Mouse (Mus musculus) spleen, adult 18-20 months (tissue): ENCODE measurements at regions not wholly inside any gene's neighbourhood (a gene's known extent, or its start where the extent isn't known, plus 50 kb on each side); places are given as distances from the start of the nearest gene placed in this dataset.

Source experiments
- DNase-seq, 2 experiments: peaks; one replicate each; pipeline ENCODE4 v3.0.0; 2022; ENCODE audit warnings: mixed read lengths in 2 of 2

DNA sequence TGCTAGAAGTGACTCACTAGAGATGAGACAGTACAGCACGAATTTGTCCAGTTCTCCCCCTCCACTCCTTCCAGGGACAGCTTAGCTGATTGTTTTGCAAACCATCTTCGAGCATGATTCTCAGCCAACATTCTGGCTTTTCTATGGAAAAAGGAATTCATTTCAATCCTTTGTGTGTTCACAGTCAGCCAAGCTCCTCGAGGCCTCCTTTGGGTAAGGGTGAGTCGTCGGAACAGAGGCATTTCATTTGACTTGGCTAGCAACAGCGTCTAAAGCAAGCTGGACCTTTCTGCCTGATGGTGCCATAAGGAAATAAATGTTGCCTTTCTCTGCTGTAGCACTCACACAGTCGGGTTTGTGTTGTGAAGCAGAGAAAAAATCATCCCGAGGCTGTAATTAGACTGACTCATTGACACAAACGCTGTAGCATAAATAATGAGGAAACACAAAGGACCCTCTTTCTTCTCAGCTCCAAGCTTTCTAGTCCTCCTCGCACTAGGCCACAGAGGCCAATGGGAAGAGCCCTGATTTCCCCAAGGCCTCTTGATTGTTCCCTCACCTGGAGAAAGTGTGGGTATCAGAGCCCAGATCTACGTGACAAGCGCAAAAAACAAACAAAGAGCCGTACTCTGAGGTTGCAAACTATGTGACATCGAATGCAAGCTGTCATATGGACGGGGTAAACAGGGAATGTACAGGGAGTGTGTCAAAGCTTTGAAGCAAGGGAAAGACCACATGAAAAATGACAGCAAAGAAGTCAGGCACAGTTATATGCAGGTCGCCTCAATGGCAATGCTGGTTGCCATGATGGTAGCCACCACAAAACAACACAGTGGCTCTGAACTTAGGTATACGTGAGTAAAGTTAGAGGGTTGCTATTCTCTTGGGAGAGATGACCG lies 232.3 kb downstream of the Rnd3 start:
- DNase-seq, result no peak

GRCm38 (mm10) chr2:50915149-50915548 lies 233.8 kb downstream of the Rnd3 start:
- DNase-seq, result no peak

DNA sequence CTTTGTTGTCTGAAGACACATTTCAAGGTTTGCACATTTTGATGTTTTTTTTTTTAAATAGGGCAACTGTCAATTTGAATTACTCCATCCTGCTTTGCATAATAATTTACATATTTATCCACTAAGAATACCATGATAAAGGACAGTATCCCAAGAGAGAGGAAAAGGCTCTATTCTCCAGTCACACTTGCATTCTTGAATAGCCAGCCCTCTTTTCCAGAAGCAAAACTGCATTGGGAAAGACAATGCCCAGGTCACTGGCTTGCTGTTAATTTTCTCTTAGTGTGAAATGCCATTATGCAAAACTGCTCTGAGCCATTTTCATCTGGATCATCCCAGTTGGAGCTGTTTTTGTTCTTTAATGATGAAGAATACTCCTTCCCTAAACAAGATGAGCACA lies 234.7 kb downstream of the Rnd3 start:
- DNase-seq, result no peak

DNA sequence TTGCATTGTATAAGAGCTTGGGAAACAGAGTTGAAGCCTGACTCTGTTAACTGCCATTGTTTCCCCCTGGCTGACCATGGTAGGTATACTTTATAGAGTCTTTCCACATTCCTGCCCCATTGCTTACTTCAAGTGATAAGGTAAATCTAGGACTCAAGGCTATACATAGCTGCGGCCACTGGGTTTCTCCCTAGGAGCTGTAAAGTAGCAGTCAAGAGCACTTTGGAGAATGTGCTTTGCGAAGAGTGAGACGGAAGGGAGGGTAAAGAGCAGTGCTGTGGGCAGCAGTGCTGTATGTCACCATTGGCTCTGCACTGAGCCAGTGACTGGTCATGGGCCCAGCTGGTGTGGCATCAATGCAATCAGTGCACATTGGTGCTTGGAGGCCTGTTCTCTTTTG lies 240.1 kb downstream of the Rnd3 start:
- DNase-seq, result no peak

DNA sequence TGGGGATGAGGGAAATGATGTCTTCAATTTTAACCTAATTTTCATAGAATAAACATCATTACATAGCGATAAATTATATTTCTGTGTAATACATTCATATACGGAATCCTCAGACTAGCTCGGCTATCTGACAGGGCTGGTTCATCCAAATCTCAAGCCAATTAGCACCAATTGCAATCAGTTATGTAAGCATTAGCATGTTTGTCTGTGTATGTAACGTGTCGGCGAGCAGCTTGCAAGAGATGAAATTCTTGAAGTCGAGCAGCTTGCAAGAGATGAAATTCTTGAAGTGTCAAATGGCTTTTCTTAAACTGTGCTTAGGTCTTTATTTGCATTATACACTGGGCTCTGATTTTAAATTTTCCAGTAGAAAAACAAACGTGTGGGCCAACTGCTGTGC lies 246.2 kb downstream of the Rnd3 start:
- no peak for DNase-seq

- DNase-seq, result no peak
Measured at GRCm38 (mm10) chr2:50902220-50902619, 246.7 kb downstream of the Rnd3 start.

GRCm38 (mm10) chr2:50888992-50889391 lies 259.9 kb downstream of the Rnd3 start:
- DNase-seq, result no peak

- DNase-seq, result no peak
Measured at GRCm38 (mm10) chr2:50887954-50888353, 261.0 kb downstream of the Rnd3 start.

GRCm38 (mm10) chr2:50885924-50886315 lies 263.0 kb downstream of the Rnd3 start:
- no peak for DNase-seq

- no peak for DNase-seq
Measured at GRCm38 (mm10) chr2:50885280-50885923, 263.5 kb downstream of the Rnd3 start.

DNA sequence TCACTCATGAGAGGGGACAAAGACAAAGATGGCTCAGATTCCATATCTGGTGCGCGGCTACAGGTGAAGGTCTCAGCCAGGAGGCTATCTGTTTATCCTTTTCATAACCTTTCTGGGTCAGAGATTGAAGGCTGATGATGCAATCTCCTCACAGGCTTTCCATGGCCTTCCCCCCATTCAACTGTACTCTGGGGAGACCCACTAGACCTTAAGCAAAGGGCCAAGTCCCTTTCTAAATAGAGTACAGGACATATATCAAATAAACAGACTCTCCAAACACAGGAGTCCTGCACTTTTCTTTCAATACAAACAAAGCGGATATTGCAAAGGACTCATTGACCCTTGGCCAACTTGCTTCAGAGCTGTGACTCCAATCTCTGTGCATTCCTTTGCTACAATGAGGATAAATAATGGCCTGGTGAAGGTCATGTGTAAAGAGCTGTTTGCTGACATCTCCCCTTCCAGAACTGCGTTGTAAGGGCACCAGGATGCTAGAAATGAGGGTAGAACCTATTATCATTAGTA lies 267.3 kb downstream of the Rnd3 start:
- no peak for DNase-seq

DNA sequence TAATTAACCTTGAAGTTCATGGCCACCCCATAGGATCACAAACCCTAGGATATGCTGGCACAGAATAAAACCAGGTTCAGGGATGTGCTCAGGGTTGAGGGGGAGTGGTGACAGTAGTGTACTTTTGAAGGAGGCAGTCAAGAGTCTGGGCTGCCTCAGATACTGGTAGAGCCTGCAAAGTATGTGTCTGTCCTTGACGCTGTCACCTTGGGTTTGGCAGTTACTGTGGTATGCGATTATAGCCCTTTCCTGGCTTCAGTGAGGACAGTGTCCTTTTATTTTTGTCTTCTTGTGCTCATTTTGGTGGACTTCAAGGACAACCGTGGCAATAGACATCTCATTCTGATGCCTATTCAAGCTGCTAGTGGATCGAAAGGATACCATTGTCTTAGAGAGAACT lies 268.1 kb downstream of the Rnd3 start:
- DNase-seq, result no peak

GRCm38 (mm10) chr2:50877716-50878115 lies 271.2 kb downstream of the Rnd3 start:
- no peak for DNase-seq

DNA sequence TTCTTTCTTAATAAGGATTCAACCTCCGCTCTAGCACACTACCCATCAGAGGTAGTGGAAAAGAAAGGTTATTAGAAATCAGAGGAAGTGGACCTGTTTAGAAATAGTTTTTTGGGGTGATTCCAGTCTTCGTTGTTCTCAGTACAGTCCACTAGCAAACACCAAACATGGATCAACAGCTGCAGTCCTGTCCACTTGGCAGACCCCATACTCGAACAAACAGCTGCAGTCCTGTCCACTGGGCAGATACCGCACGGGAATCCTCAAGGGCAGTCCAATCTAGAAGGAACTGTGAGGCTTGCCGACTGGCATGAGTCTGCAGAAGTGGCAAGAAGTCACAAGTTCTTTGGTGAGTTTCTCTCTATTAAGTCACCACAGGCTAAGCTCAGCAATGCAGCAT lies 273.8 kb downstream of the Rnd3 start:
- DNase-seq, result no peak

- DNase-seq, result no peak
Measured at GRCm38 (mm10) chr2:50853538-50854244, 295.2 kb downstream of the Rnd3 start.

- no peak for DNase-seq
Measured at GRCm38 (mm10) chr2:50852413-50852919, 296.4 kb downstream of the Rnd3 start.

- DNase-seq, result no peak
Measured at GRCm38 (mm10) chr2:50850071-50850470, 298.8 kb downstream of the Rnd3 start.

DNA sequence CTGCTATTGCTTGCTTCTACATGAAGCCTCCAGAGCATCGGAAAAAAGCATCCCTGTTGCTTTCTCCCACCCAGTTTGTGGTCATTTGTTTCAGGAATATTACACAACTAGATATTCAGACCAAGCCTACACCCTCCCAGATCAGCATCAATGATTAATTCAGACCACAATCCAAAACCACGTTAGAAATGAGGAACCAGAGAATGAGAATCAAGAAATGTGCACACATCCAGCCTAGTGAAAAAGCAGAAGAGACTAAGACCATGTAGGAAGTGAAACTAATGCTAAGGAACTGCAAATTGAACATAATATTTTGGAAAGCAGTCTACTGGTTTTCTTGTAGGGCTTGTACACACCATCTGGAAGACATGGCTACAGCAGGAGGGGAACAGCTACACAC lies 307.0 kb downstream of the Rnd3 start:
- DNase-seq, result peak in 1 of 2 experiments; percentile 31

DNA sequence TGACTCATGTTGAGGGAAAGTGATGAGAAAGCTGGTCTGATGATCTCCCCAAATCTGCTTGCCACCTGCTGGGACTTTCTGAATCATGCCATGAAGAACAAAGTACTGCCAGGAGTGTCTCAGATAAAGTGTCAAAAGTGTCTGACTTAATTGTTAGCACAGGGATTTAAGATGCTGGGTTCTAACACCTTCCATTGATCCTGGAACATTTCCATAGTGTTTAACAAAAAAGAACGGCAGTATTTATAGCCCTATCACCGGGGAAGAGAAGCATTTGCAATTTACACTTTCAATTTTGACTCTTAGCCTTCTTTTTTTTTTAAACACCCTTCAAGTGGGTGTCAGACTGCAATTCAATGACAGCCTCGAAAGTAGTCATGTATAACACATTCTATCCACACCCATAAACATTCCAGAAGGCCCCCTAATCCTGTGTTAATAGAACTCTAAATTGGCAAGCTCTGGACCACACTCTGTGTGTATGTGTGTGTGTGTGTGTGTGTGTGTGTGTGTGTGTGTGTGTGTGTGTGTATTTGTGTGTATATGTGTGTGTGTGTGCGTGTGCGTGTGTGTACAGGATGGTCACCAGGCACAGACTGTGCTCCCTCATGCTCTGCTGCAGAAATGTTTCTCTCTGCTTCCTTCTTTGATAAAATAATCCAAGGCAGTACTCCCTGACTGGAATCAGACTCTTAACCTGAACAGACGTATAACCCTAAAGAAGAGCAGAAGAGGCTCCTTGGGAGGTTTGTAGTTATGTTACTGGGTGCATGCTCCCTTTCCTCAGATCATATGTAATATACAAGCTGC lies 313.2 kb downstream of the Rnd3 start:
- no peak for DNase-seq

DNA sequence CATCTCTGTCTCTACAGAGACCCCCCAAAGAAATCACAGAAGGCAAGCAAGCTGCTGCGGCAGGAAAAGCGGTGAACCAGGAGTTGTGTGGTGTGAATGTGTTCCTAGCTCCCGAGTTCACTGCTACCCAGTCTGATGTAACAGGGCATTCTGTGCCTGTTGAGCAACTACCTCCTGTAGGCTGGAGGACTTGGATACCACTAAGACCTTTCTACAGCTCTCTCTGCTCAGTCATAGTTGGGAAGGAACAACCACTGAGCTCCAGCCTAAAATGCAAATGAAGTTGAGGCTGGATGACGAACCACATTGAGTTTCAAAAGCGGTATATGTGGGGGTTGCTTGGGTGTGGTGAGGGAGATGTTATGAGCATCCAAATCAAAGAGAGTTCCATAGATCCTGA lies 315.1 kb downstream of the Rnd3 start:
- DNase-seq, result no peak

GRCm38 (mm10) chr2:50832471-50832870 lies 316.4 kb downstream of the Rnd3 start:
- no peak for DNase-seq

GRCm38 (mm10) chr2:50830056-50830720 lies 318.7 kb downstream of the Rnd3 start:
- no peak for DNase-seq
